Mouse (Mus musculus): ENCODE measurements around the gene Rbms3. TPM values are rescaled to one million over a fixed set of nuclear protein-coding genes. Genes with fewer than 3 reads are reported as not detected.

Gene Rbms3
- polyA plus RNA-seq (2017; shearing (Covaris generic)), result 0.19 TPM

GRCm38 (mm10) chr9:117629771-117630170, at the start of gene Rbms3:
Rbms3 (minus strand) TSS chr9:117629913.

